Mouse (Mus musculus) cerebellum, postnatal 14 days (tissue): ENCODE data around the gene Cfap70.

Source experiments
- DNase-seq, 2 experiments: peaks; one replicate each; pipeline ENCODE4 v3.0.0; 2021; ENCODE audit warnings: mixed read lengths in 2 of 2

Cfap70 gene

DNA sequence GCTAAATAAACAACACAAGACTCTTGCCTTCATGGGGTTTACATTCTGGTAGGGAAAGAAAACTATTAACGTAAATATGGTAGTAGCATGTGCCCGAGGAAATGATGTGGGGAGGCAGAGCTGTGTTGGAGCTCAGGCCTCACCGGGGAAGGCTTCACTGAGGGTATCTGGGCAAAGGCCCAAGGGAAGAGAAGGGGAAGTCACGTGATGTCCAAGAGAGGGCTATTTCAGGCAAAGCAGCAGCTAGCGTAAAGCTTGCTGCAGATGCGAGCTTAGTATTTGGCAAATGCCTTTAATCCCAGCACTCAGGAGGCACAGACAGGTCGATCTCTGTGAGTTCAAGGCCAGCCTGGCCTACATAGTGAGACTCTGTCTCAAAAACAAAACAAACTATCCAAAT lies 29.8 kb downstream of the Cfap70 start:
- DNase-seq, result no peak

DNA sequence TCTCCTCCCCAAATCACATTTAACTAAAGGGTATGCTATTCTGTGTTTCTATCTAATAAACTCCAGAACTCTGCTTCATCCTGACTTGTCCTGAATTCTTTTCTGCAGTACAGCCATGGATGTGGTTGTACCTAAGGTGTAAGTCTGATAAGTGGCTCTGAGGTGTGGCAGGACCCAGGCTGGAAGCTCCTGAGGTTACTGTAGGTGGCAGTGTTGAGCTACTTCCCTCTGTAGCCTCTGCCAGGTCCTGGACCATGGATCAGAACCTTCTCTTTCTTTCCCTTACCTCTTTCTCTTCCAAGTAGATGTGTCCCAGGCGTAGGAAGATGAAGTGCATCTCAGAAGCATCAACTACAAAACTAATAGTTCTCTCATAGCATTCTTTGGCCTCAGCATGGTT lies 52.0 kb downstream of the Cfap70 start:
- DNase-seq, result peak; percentile 56 to 64

DNA sequence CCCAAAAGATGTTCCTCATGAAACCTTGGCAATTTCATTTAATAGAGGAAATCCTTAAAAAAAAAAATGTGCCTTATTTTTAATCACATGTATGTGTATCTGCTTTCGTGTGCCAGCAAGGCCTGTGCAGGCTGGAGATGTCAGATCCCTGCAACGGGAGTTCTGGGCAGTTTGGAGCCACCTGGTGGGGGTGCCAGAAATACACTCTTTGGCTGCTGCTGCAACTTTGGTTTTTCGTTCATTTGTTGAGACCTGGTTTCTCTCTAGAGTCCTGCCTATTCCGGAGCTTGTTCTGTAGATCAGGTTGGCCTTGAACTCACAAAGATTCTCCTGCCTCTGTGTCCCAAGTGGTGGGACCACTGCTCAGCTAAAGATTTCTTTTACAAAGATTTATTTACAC lies 53.2 kb downstream of the Cfap70 start:
- DNase-seq, result peak in 1 of 2 experiments; percentile 40

DNA sequence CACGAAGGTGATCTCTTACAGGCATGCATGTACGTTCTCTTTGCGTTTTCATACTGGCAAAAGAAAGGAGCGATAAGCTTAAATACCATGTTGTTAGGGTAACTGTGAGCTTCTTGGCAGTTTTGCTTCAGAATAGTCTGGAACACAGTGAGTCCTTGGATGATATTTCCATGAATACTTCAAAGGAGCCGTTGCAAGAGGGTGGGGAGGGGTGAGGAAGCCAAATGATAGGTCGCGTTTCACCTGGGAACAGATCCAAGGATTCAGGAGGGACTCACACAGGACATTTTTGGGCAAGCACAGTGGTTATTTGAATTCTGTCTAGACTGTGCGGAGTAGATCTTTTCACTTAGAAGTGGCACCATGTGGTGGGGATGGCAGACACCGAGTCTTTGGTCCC lies 54.8 kb downstream of the Cfap70 start:
- DNase-seq, result no peak

- DNase-seq, result peak; percentile 95 to 96
These were observed 58.7 kb downstream of the Cfap70 start, which contains the start of gene Mrps16 for GRCm38 (mm10) chr14:20393205-20393913. TSS of gene Mrps16 (minus strand) at chr14:20393634.

DNA sequence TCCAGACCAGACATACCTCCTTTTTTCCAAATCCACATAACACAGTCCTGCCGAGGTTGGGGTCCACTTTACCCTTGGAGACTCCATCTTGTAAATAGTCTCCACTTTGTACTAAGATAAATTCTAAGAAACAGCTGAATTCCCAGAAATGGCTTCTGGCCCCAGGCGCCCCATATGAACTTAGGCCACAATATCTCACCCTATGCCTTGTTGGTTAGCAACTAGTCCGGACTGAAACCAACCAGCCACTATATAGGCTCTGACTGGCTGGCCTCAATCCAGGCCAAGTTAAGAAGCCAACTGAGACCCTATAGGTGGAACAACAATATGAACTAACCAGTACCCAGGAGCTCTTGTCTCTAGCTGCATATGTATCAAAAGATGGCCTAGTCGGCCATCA lies 59.7 kb downstream of the Cfap70 start:
- DNase-seq, result peak; percentile 29 to 31

GRCm38 (mm10) chr14:20389446-20390079 lies 62.5 kb downstream of the Cfap70 start:
- no peak for DNase-seq

- DNase-seq, result peak; percentile 97
These were observed 63.4 kb downstream of the Cfap70 start, which contains the start of gene Dnajc9 for GRCm38 (mm10) chr14:20388441-20389129. TSS of gene Dnajc9 (minus strand) at chr14:20388910.

DNA sequence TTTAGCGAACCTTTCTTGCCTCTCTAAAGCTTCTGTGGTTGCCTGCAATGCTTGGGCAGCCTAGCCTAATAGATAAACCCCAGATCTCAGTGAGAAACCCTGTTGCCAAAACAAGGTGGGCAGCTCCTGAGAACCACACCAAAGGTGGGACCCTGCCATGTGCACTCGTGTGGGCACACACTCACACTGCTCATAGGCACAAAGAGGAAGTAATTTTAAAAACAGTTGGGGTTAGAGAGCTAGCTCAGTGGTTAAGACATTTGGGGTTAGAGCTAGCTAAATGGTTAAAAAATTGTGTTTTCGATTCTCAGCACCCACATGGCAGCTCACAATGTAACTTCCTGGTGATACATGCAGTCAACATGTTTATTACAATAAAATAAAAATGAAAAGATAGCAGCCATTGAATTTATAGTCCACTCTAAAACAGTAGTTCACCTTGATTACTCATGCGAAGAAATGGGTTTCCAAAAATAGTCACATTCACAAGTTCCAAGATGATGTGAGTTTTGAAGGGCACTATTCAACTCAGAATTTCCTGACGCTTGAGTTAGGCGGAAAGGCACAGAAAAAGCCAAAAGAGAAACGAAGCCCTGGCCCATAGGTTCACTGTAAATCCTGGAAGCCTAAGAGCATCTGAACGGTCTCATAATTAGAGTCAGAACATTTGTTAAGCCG lies 72.1 kb downstream of the Cfap70 start:
- no peak for DNase-seq

DNA sequence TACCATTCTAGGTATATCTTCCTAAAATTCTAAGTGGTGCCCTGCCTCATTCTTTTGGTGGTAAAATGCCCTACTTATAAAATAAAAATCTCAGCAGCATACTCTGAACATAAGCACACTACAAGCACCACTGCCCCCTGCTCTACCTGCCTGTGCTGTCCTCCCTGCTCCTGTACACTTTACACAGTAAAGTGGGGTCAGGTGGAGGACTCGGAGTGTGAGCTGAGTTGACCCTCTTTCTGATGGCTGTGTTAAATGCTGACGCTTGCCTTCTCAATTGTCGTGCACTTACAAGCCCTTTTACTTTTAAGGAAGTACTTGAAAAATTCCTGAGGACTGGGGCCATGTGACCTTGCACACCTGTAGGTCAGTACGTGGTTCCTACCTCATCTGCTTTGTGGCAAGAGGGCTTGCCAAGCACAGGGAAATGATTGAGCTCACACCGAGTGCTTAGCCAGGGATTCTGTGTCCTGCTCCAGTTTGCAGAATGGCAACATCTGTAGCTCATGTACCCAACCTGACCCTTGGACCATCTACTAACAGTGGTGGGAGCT lies 72.9 kb downstream of the Cfap70 start:
- DNase-seq, result no peak

GRCm38 (mm10) chr14:20378313-20379061 lies 73.5 kb downstream of the Cfap70 start:
- DNase-seq, result peak; percentile 48 to 59

DNA sequence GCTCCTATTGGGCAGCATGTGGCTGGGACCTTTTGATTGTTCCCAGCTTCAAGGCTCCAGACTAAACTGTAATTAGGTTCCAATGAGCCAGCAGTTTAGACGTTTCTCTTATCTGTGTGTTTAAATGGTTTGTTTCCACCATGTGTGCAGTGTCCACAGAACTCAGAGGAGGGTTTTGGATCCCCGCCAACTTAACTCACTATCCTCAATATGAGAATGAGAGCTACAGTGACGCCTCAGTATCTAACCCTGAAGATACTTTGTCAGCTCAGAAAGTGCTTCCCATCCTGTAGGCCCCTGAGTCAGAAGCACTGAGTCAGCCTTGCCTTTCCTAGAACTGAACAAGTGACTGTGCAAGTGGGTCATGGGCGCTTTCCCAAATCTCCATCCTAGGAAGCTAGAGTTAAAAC lies 74.9 kb downstream of the Cfap70 start:
- no peak for DNase-seq

GRCm38 (mm10) chr14:20371854-20372253 lies 80.2 kb downstream of the Cfap70 start:
- no peak for DNase-seq

- DNase-seq, result no peak
These were observed 81.2 kb downstream of the Cfap70 start for GRCm38 (mm10) chr14:20370798-20371197.

DNA sequence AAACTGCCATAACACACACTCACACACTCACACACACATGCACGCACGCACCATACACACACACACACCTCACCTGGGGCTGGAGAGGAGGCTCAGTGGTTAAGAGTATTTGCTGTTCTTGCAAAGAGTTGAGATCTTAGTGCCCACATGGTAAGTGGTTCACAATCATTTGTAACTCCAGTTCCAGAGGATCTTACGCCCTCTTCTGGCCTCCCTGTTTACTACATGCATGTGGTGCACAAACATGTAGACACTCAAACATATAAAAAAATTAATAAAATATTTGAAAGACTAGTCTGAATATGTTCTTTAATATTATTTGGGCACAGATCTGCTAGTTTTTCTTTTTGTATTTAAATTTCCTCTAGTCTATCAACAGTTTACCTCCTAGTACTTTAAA lies 83.8 kb downstream of the Cfap70 start:
- no peak for DNase-seq

DNA sequence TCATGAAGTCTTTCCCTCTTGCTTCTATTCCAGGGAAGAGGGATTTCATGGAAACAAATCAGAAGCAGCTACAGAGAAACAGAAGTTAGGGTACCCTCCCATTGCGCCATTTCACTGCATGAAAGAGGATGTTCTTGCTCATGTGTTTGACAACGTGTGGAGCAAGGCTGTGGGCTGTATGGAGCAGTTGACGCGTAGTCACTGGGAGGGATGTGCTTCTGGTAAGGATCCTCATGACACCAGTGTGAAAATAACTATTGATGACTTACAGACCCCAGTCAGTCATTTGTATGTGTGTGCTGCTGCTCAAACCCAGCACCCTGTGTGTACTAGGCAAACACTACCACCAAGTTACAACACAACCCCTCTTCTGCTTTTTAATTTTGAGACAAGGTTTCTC lies 88.8 kb downstream of the Cfap70 start:
- DNase-seq, result no peak

- DNase-seq, result peak; percentile 96
These were observed 104.0 kb downstream of the Cfap70 start, which contains the start of the genes Ecd and Fam149b for GRCm38 (mm10) chr14:20347991-20348541. TSS of gene Ecd (minus strand) at chr14:20348121. TSS of gene Fam149b (plus strand) at chr14:20348162.

- DNase-seq, result no peak
These were observed 104.5 kb downstream of the Cfap70 start for GRCm38 (mm10) chr14:20347441-20347990.

DNA sequence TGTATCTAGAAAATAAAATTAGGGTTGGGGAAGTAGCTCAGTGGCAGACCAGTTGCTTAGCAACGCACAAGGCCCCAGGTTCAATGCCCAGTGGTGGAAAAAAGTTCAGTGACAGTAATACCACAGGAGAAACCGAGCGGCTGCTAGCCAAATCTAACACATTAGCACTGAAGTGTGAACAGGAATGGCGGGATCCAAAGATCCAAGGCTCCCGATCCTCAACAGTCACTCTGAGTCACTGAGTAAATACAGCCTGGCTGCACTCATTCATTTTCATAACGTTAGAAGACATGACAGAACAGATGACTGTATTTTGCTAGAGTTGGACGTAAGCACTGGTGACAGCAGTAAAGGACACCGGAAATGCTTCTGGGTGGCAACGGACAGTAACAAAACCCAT lies 106.1 kb downstream of the Cfap70 start:
- DNase-seq, result no peak
